In genomic region chr2:26398978-26399377, GRCm38 (mm10) we compare ENCODE assay signal across 21 mouse cellular contexts. TPM values are rescaled to one million over a fixed set of nuclear protein-coding genes. Genes with fewer than 3 reads are reported as not detected.
DNase-seq lines count a peak whose midpoint lies in the region; TF ChIP-seq lines count a peak whose summit lies in the region.
"Had no signal": no experiment of that assay in that cellular context is flagged by ENCODE, and none has a peak within 500 bp of the region (broad histone marks: within the 10 kb centered on the region; RNA-seq: fewer than 3 reads in every experiment).

No protein-coding gene starts in this region.

- intact Hi-C loops in gastrocnemius, adult 2 months (cut with DNase I): loop anchor here (10.0 kb wide), 1 partner anchor 374 kb away; the partner anchor contains the start of gene Ubac1
- intact Hi-C loops in gastrocnemius, postnatal 36 days (cut with DNase I): no loop called here

- H3K4me1 ChIP-seq in cortical plate, adult 2 months (ENCODE audit: control insufficient read depth, insufficient read depth, low read length): no peaks in the 10 kb centered on the region
- H3K4me1 ChIP-seq: heart, embryonic 13.5 days; limb, embryonic 13.5 days; midbrain, embryonic 15.5 days; neural tube, embryonic 12.5 days had no signal

- peak overlapping the region; percentile 60 for H3K27ac ChIP-seq in gastrocnemius, adult 2 months
- no peak overlapping the region for H3K27ac ChIP-seq in cortical plate, adult 2 months (ENCODE audit: insufficient read depth, low read length)
- H3K27ac ChIP-seq: heart, embryonic 13.5 days; hindbrain, embryonic 14.5 days; limb, embryonic 13.5 days; liver, embryonic 14.5 days; midbrain, embryonic 10.5 days; midbrain, embryonic 15.5 days; neural tube, embryonic 12.5 days had no signal

- no peak for TF ChIP-seq CTCF in gastrocnemius, adult 2 months (IDR thresholded peaks at IDR 0.05)
- no peak for TF ChIP-seq CTCF in cortical plate, adult 2 months (IDR thresholded peaks at IDR 0.05; ENCODE audit: extremely low read depth, insufficient read depth, low read length)

- TF ChIP-seq POLR2A in cortical plate, adult 2 months (IDR thresholded peaks at IDR 0.05; ENCODE audit: extremely low read depth, insufficient read depth, low read length): peak; percentile 31; the same call in 1 of the 2 replicates

- H3K4me3 ChIP-seq in gastrocnemius, adult 2 months: no peak overlapping the region
- H3K4me3 ChIP-seq in cortical plate, adult 2 months (ENCODE audit: insufficient read depth, low read length): no peak overlapping the region
- H3K4me3 ChIP-seq: heart, embryonic 13.5 days; limb, embryonic 13.5 days; midbrain, embryonic 10.5 days; midbrain, embryonic 15.5 days; neural tube, embryonic 12.5 days had no signal

- no peak for DNase-seq in gastrocnemius, adult 2 months
- no peak for DNase-seq in gastrocnemius, postnatal 36 days
- DNase-seq in kidney, adult 11 months: peak; percentile 52
- DNase-seq in kidney, postnatal 14 days: no peak
- peak; percentile 39 to 57 for DNase-seq in kidney, postnatal 36 days
- DNase-seq in kidney, postnatal 10 days: no peak
- no peak for DNase-seq in frontal cortex, postnatal 36 days (ENCODE audit: low spot score in 2 of 2)
- DNase-seq: adrenal gland, adult 8-10 months; cerebellum, adult 2 months; cerebellum, postnatal 14 days; lung, embryonic 14.5 days; thymus, adult 2 months; thymus, postnatal 36 days had no signal

RNA-seq across cellular contexts. Expression of gene Pmpca, which starts 9.8 kb away (rescaled TPM):
- total RNA-seq in gastrocnemius, adult 2 months (2021): 100 to 1,000 TPM; 133 to 141 TPM
- total RNA-seq in gastrocnemius, postnatal 36 days (2021): 100 to 1,000 TPM; 137 TPM
- polyA plus RNA-seq in cortical plate, adult 2 months (2012; rRNA removed): 102 TPM in 2 replicates

RNA-seq across cellular contexts. Expression of gene Entr1, which starts 9.9 kb away (rescaled TPM):
- total RNA-seq in gastrocnemius, adult 2 months (2021): 10 to 100 TPM; 25.2 to 33.1 TPM
- 10 to 100 TPM; 22.5 to 24.0 TPM for total RNA-seq in gastrocnemius, postnatal 36 days (2021)
- 284 and 325 TPM in 2 replicates for polyA plus RNA-seq in cortical plate, adult 2 months (2012; rRNA removed)

RNA-seq across cellular contexts. Expression of gene Inpp5e, which starts 10.0 kb away (rescaled TPM):
- total RNA-seq in gastrocnemius, adult 2 months (2021): 1 to 10 TPM; 7.9 to 9.3 TPM
- 1 to 10 TPM; 7.4 TPM for total RNA-seq in gastrocnemius, postnatal 36 days (2021)
- 28.7 and 32.6 TPM in 2 replicates for polyA plus RNA-seq in cortical plate, adult 2 months (2012; rRNA removed)

RNA-seq across cellular contexts. Expression of gene Snapc4, which starts 18.5 kb away (rescaled TPM):
- 1 to 10 TPM; 7.5 to 8.6 TPM for total RNA-seq in gastrocnemius, adult 2 months (2021)
- total RNA-seq in gastrocnemius, postnatal 36 days (2021): 1 to 10 TPM; 3.7 to 9.0 TPM
- polyA plus RNA-seq in cortical plate, adult 2 months (2012; rRNA removed): 81.7 and 92.4 TPM in 2 replicates

RNA-seq across cellular contexts. Expression of gene Card9, which starts 38.3 kb away (rescaled TPM):
- total RNA-seq in gastrocnemius, adult 2 months (2021): 1 to 10 TPM; 1.1 to 1.2 TPM
- under 1 TPM; 0.44 to 0.82 TPM for total RNA-seq in gastrocnemius, postnatal 36 days (2021)
- polyA plus RNA-seq in cortical plate, adult 2 months (2012; rRNA removed): 5.2 and 5.3 TPM in 2 replicates

Comparison
In these comparisons a context has a peak if more than half of its experiments do, and no peak if none do; other contexts are left out.
1. DNase-seq: peak in kidney, adult 11 months (single experiment) and kidney, postnatal 36 days (2 of 2); none in gastrocnemius, adult 2 months (single experiment), gastrocnemius, postnatal 36 days (0 of 2), kidney, postnatal 14 days (single experiment), kidney, postnatal 10 days (single experiment) and frontal cortex, postnatal 36 days (0 of 2).